Mouse (Mus musculus) heart, postnatal 0 days (tissue): ENCODE measurements at regions not wholly inside any gene's neighbourhood (a gene's known extent, or its start where the extent isn't known, plus 50 kb on each side); places are given as distances from the start of the nearest gene placed in this dataset.
"Not testable (repeated sequence)": the region's sequence is repeated elsewhere in the genome, so short reads cannot be mapped to it uniquely, and the experiment has no call there.

ENCODE experiments used
- CTCF ChIP-seq: IDR thresholded peaks from 2 replicates; pipeline ENCODE4 v1.5.1; 2016; ENCODE audit warnings: antibody characterized with exemption, control low read depth, low read depth
- EP300 ChIP-seq: IDR thresholded peaks from 2 replicates; pipeline ENCODE4 v1.6.1; 2016; ENCODE audit warnings: antibody characterized with exemption, low read depth

DNA sequence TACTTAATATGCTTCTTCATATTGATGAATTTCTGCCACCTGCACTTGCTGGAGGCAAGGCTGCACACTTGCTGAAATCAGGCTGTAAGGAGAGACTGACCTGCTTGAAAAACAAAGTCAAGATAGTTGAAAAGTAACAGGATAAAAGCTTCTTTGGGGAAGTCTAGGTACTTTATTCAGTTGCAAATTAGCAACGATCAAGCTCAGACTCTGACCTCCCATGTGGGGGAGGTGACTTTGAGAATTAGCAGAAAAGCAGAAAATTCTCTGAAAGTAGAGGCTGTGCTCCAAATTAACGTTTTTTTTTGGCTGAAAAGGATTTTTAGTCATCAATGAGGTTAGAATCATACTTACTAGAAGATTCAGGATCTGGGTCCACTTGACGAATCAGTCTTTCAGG lies 369.3 kb downstream of the Eepd1 start:
- TF ChIP-seq CTCF, EP300: not testable (repeated sequence)
